Mouse (Mus musculus): ENCODE results near the gene Tmem39b.
A peak's percentile ranks its signal among the peaks of the same experiment; 100 is the strongest.

Gene Tmem39b

DNA sequence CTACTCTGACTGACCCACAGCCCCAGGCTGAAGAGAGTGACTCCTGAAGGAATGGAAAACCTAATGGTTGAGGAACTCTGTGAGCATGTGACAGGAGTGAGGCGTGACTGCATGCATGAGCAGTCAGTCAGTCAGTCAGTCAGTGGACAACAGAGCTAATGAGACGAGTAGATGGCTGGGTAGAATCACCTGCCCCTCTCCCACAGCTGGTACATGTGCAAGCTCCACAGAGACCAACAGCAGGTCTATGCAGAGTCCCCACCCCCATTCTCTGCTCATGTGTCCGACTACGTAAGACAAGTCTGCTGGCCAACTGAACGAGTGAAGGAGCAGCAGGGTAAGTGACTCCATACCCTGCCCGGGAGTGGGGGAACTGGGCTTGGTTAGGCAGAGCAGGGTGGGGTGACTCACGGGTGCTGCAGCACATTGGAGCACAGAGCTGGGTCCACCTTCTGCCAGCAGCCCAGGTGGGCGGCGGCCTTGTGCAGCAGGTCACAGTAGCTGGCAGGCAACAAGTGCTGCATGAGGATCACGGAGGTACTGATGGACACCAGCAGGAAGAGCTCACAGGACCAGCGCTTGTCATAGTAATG lies 12.6 kb downstream of the Tmem39b start:
- no peak for DNase-seq (ENCODE audit: low spot score in 2 of 2)

GRCm38 (mm10) chr4:129681837-129682236 lies 14.8 kb downstream of the Tmem39b start:
- DNase-seq (ENCODE audit: low spot score in 2 of 2): no peak

GRCm38 (mm10) chr4:129672878-129673449 lies 23.7 kb downstream of the Tmem39b start:
- DNase-seq (ENCODE audit: low spot score in 2 of 2): no peak

DNA sequence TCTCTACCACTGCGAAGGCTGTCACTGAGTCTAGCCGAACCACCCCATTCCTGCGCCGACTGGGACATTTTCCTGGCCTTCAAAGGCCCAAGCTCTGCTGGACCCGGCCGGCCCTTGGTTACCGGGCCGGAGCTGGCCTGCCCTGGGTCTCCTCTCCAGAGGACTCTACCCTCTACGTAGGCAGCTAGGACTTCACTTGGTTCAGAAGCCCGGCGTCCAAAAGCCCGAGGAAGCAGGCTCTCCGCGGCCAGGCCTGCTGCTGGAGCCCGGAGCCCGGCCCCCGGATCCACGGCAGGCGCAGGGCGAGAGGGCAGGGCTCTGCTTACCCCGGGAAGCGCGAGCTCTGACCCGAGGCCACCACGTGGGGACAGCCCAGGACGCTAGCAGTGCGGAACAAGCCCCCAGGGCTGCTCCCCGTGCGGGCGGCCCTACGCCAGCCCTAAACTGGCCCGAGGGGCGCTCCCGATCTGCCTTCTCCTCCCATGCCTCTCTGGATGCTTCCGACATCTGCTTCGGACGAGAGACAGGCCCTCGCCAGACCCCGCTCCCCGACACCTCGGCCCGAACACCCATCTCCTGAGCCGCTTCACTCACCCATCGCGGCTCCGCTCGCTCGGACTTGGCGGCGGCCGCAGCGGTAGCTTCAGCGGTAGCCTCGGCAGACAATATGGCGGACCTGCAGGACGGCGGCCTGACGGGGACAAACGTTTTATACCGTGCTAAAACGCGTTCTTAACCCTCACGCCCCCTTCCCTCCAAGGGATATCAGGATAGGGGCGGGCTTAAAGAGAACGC lies 24.4 kb downstream of the Tmem39b start, which contains the start of gene Kpna6:
Gene Kpna6, minus strand, starts transcription at position 685 of the 795 bp plus-strand sequence.
- peak; percentile 87 to 88 for DNase-seq (ENCODE audit: low spot score in 2 of 2)

- no peak for DNase-seq (ENCODE audit: low spot score in 2 of 2)
Measured at GRCm38 (mm10) chr4:129671491-129672082, 25.1 kb downstream of the Tmem39b start.

GRCm38 (mm10) chr4:129662255-129662813 lies 34.3 kb downstream of the Tmem39b start:
- no peak for DNase-seq (ENCODE audit: low spot score in 2 of 2)

GRCm38 (mm10) chr4:129661584-129661983 lies 35.1 kb downstream of the Tmem39b start:
- no peak for DNase-seq (ENCODE audit: low spot score in 2 of 2)

DNA sequence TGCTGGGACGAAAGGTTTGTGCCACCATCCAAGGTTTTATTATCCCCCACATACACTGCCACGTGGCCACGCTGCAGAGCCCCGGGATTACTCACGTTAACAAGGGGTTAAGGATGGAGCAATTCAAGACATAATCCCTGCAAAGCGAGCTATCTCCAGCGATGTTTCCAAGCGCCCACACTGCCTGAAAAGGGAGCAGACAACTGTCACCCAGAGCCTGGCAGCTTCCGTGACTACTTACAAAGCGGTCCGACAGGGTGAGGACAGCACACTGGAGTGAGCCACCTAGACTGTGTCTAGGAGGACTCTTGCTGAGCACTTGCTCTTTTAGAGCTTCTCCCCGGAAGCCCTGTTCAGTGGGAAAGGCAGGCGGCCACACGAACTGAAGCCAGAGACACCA lies 41.9 kb downstream of the Tmem39b start:
- no peak for DNase-seq (ENCODE audit: low spot score in 2 of 2)

DNA sequence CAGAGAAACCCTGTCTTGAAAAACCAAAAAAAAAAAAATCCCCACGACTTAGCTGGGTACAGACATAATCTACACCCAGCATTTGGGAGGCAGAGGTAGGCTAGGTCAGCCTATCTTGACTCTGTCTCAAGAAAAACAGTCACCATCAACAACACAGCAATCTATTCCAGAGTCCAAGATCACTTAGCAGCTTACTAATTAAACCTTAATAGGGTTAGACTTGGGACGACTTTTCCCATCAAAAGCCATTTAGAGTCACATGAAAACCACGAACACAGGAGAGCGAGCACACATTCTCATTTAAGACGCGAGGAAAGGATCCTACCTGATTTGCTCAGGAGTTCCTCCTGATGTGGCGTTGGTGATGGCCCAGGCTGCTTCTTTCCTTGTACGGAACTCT lies 46.3 kb downstream of the Tmem39b start:
- no peak for DNase-seq (ENCODE audit: low spot score in 2 of 2)

DNA sequence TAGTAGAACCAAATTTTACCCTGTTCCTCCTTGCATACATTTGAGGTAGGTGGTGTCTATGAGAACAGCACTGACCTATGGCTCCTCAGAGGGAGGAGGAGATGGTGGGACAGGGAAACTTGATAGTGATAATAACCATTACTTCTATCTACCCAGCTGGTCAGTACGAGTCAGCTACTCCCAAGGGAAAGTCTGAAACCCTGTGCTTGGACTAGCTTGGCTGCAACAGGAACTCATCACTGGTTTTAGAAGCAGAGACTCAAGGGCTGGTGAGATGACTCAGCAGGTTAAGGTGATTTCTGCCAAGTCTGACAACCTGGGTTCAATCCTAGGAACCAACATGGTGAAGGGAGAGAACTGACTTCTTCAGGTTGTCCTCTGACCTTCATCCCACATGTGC lies 48.0 kb downstream of the Tmem39b start:
- no peak for DNase-seq (ENCODE audit: low spot score in 2 of 2)

GRCm38 (mm10) chr4:129645204-129645603 lies 51.4 kb downstream of the Tmem39b start:
- no peak for DNase-seq (ENCODE audit: low spot score in 2 of 2)

DNA sequence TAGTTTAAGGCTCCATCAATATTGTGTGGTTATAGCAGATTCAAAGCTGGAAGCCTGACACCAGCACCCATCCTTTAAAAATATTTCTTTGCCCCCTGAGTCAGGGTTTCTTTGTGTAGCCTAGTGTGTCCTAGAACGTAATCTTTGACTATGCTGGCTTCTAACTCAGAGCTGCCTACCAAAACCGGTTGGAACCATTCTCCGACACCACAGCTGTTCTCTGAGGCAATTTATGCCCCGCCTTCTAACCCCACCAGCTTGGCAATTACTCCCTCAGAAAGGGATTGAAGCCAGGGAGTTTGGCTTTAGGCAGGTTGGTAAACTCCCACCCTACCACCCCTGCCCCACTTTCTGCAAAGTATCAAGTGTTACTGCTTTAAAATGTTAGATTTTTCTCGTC lies 54.9 kb downstream of the Tmem39b start:
- no peak for DNase-seq (ENCODE audit: low spot score in 2 of 2)

DNA sequence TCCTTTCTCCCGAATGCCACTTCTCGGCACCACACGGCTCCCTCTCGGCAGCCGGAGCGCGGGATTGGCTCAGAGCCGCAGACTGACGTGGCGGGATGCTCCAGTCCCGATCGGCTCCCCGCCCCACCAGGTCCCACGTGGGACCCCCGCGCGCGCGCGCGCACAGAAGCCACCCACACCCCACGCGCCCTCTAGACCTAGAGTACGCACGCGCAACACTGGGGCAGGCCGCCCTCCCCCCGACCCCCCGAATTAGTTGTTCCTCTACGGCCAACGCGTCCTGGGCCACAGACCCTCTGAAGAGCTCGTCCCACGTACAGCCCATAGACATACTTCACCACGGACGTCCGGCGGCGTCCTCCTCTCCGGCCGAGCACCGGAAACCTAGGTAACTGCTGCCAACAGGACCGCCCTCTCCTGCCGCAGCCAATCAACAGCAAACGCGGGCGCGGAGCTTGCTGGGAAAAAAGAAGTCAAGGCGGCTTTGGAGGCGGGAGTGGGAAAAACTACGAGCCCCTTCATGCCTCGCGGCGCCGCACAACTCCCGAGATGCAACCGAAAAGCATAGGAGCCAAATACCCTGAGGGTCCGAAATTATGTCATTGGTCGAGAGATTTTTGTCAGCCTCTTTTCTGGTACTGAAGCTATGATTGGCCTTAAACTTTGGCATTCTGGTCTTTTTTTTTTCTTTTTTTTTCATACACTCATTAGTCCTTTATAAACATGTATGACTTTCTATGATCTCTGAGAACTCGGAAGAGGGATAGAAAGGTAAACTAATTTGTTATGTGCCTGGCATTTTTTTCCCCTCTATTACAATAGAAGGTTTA lies 55.8 kb downstream of the Tmem39b start, which contains the start of gene Txlna:
Gene Txlna, minus strand, starts transcription at position 428 of the 830 bp plus-strand sequence.
- DNase-seq (ENCODE audit: low spot score in 2 of 2): peak; percentile 95 to 96

GRCm38 (mm10) chr4:129640101-129640637 lies 56.5 kb downstream of the Tmem39b start:
- no peak for DNase-seq (ENCODE audit: low spot score in 2 of 2)

- DNase-seq (ENCODE audit: low spot score in 2 of 2): no peak
Measured at GRCm38 (mm10) chr4:129639221-129639620, 57.4 kb downstream of the Tmem39b start.

GRCm38 (mm10) chr4:129633852-129634251 lies 62.8 kb downstream of the Tmem39b start:
- no peak for DNase-seq (ENCODE audit: low spot score in 2 of 2)

DNA sequence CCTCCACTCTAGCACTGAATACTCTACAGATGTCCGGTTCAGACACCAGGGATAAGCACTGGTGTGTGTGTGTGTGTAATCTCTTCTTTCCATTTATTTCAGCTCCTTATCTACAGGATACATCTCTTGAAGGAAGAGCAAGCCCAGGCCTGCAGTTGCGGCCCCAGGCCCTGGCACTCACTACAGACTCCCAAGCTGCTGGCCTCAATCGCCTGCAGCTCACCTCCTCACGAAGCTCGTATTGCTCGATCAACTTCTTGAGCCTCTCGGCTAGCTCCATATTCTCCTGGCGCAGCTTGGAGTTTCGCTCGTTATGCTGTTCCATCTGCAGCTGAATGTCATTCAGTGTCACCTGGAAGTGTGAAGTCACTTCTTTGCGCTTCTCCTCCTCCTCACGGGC lies 64.8 kb downstream of the Tmem39b start:
- no peak for DNase-seq (ENCODE audit: low spot score in 2 of 2)

- no peak for DNase-seq (ENCODE audit: low spot score in 2 of 2)
Measured at GRCm38 (mm10) chr4:129630944-129631343, 65.7 kb downstream of the Tmem39b start.

Data from urinary bladder, postnatal 4 days (tissue).